Mouse (Mus musculus): ENCODE data around the gene Acvrl1. TPM values are rescaled to one million over a fixed set of nuclear protein-coding genes. Genes with fewer than 3 reads are reported as not detected.

Gene Acvrl1
- polyA plus RNA-seq, 1 experiment from 2014 or later, result 159 TPM

- Histone ChIP-seq H3K27me3 (replicated peaks; ENCODE audit: insufficient read depth, low read length) (no peaks in the 10 kb centered on the region), H3K4me1 (ENCODE audit: insufficient read depth, low read depth, low read length) (peaks cover 19% of the 10 kb centered on the region), H3K27ac (ENCODE audit: low read length) (0 out of 2 replicates have a peak overlapping the region, but pooled peaks have one; percentile 68), H3K4me2 (replicated peaks; ENCODE audit: low read depth, low read length) (no peak overlapping the region), H3K4me3 (ENCODE audit: low read depth, low read length) (no peak overlapping the region), H3K9me3 (ENCODE audit: low read length) (no peaks in the 10 kb centered on the region), H3K36me3 (ENCODE audit: insufficient read depth, low read length) (peaks cover 4% of the 10 kb centered on the region; the same call in 1 of the 2 replicates), H3K9ac (replicated peaks; ENCODE audit: low read depth) (peak overlapping the region; percentile 5; the same call in 1 of the 2 replicates)
- TF ChIP-seq EP300 (IDR thresholded peaks at IDR 0.05) (no peak), CTCF (IDR thresholded peaks at IDR 0.05) (no peak)
- 17% methylated on average over 8 of the region's 8 CpGs for WGBS
- DNase-seq (ENCODE audit: low spot score), result peak; percentile 26
- no peak for ATAC-seq
Measured at GRCm38 (mm10) chr15:101143494-101143893, 15.2 kb downstream of the Acvrl1 start.

GRCm38 (mm10) chr15:101144176-101144575 lies 15.9 kb downstream of the Acvrl1 start:
- Histone ChIP-seq H3K36me3 (ENCODE audit: insufficient read depth, low read length) (peaks cover 4% of the 10 kb centered on the region; the same call in 1 of the 2 replicates), H3K9me3 (ENCODE audit: low read length) (no peaks in the 10 kb centered on the region), H3K9ac (replicated peaks; ENCODE audit: low read depth) (0 out of 2 replicates have a peak overlapping the region, but pooled peaks have one; percentile 5), H3K4me1 (ENCODE audit: insufficient read depth, low read depth, low read length) (peaks cover 19% of the 10 kb centered on the region), H3K4me3 (ENCODE audit: low read depth, low read length) (no peak overlapping the region), H3K27ac (ENCODE audit: low read length) (peak overlapping the region; percentile 68), H3K27me3 (replicated peaks; ENCODE audit: insufficient read depth, low read length) (no peaks in the 10 kb centered on the region), H3K4me2 (replicated peaks; ENCODE audit: low read depth, low read length) (no peak overlapping the region)
- WGBS, result 76% methylated on average over 5 of the region's 5 CpGs
- no peak for DNase-seq (ENCODE audit: low spot score)
- ATAC-seq, result no peak
- no peak for TF ChIP-seq EP300 (IDR thresholded peaks at IDR 0.05)
- TF ChIP-seq CTCF (IDR thresholded peaks at IDR 0.05), result no peak

GRCm38 (mm10) chr15:101144779-101145178 lies 16.5 kb downstream of the Acvrl1 start:
- ATAC-seq (no peak), DNase-seq (ENCODE audit: low spot score) (peak; percentile 47)
- peaks cover 19% of the 10 kb centered on the region for H3K4me1 ChIP-seq (ENCODE audit: insufficient read depth, low read depth, low read length)
- H3K27me3 ChIP-seq (replicated peaks; ENCODE audit: insufficient read depth, low read length), result no peaks in the 10 kb centered on the region
- WGBS, result 56% methylated on average over 8 of the region's 8 CpGs
- H3K36me3 ChIP-seq (ENCODE audit: insufficient read depth, low read length), result peaks cover 4% of the 10 kb centered on the region; the same call in 1 of the 2 replicates
- no peaks in the 10 kb centered on the region for H3K9me3 ChIP-seq (ENCODE audit: low read length)
- peak overlapping the region; percentile 27; the same call in 1 of the 2 replicates for H3K4me2 ChIP-seq (replicated peaks; ENCODE audit: low read depth, low read length)
- H3K27ac ChIP-seq (ENCODE audit: low read length), result peak overlapping the region; percentile 68
- H3K4me3 ChIP-seq (ENCODE audit: low read depth, low read length), result 0 out of 2 replicates have a peak overlapping the region, but pooled peaks have one; percentile 2
- H3K9ac ChIP-seq (replicated peaks; ENCODE audit: low read depth), result no peak overlapping the region
- TF ChIP-seq CTCF (IDR thresholded peaks at IDR 0.05) (no peak), EP300 (IDR thresholded peaks at IDR 0.05) (no peak)

GRCm38 (mm10) chr15:101145424-101146099 lies 17.2 kb downstream of the Acvrl1 start:
- Histone ChIP-seq H3K4me3 (ENCODE audit: low read depth, low read length) (0 out of 2 replicates have a peak overlapping the region, but pooled peaks have one; percentile 2), H3K9me3 (ENCODE audit: low read length) (no peaks in the 10 kb centered on the region), H3K27me3 (replicated peaks; ENCODE audit: insufficient read depth, low read length) (no peaks in the 10 kb centered on the region), H3K36me3 (ENCODE audit: insufficient read depth, low read length) (peaks cover 4% of the 10 kb centered on the region; the same call in 1 of the 2 replicates), H3K4me1 (ENCODE audit: insufficient read depth, low read depth, low read length) (peaks cover 19% of the 10 kb centered on the region), H3K9ac (replicated peaks; ENCODE audit: low read depth) (no peak overlapping the region), H3K4me2 (replicated peaks; ENCODE audit: low read depth, low read length) (peak overlapping the region; percentile 39), H3K27ac (ENCODE audit: low read length) (peak overlapping the region; percentile 70)
- WGBS, result 4% methylated on average over 19 of the region's 19 CpGs
- TF ChIP-seq CTCF (IDR thresholded peaks at IDR 0.05) (peak; percentile 99), EP300 (IDR thresholded peaks at IDR 0.05) (peak; percentile 77)
- DNase-seq (ENCODE audit: low spot score) (peak; percentile 99), ATAC-seq (peak; percentile 95)

GRCm38 (mm10) chr15:101146100-101146965 lies 18.0 kb downstream of the Acvrl1 start:
- Histone ChIP-seq H3K27ac (ENCODE audit: low read length) (peak overlapping the region; percentile 70), H3K4me2 (replicated peaks; ENCODE audit: low read depth, low read length) (peak overlapping the region; percentile 39), H3K9me3 (ENCODE audit: low read length) (no peaks in the 10 kb centered on the region), H3K27me3 (replicated peaks; ENCODE audit: insufficient read depth, low read length) (no peaks in the 10 kb centered on the region), H3K9ac (replicated peaks; ENCODE audit: low read depth) (no peak overlapping the region), H3K4me1 (ENCODE audit: insufficient read depth, low read depth, low read length) (peaks cover 19% of the 10 kb centered on the region; the same call in 1 of the 2 replicates), H3K4me3 (ENCODE audit: low read depth, low read length) (no peak overlapping the region), H3K36me3 (ENCODE audit: insufficient read depth, low read length) (peaks cover 4% of the 10 kb centered on the region; the same call in 1 of the 2 replicates)
- TF ChIP-seq CTCF (IDR thresholded peaks at IDR 0.05) (peak; percentile 37), EP300 (IDR thresholded peaks at IDR 0.05) (no peak)
- 40% methylated on average over 15 of the region's 15 CpGs for WGBS
- peak; percentile 49 for DNase-seq (ENCODE audit: low spot score)
- ATAC-seq, result no peak

Data from lung, postnatal 0 days (tissue).